Mouse (Mus musculus) kidney, adult 9 months (tissue): ENCODE results near the gene Sycp2.
"Not testable (repeated sequence)": the region's sequence is repeated elsewhere in the genome, so short reads cannot be mapped to it uniquely, and the experiment has no call there.

Experiments used
- DNase-seq: peaks from one replicate; pipeline ENCODE4 v3.0.0; 2022

Gene Sycp2

GRCm38 (mm10) chr2:178413481-178414260 is 6.2 kb upstream of the Sycp2 start:
- no peak for DNase-seq

DNA sequence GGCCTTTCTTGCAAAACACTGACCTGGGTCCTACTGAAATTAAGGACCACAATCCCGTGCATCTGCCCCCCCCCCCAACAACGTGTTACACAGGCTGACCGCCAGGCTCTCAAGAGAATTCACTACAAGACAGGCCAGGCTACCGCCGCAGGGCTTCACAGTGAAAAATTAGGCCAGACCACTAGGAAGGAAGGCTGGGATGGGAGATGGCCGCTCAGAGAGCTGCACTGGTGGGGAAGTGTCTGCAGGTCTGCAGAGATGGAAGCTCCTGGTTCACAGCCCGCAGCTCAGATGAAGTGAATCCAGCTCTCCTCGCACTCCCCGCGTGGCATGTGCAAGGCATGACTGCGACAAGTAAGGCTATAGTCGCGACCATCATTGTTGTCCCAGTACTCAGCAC is 5.6 kb upstream of the Sycp2 start:
- no peak for DNase-seq

GRCm38 (mm10) chr2:178412598-178412997 is 5.1 kb upstream of the Sycp2 start:
- DNase-seq, result no peak

DNA sequence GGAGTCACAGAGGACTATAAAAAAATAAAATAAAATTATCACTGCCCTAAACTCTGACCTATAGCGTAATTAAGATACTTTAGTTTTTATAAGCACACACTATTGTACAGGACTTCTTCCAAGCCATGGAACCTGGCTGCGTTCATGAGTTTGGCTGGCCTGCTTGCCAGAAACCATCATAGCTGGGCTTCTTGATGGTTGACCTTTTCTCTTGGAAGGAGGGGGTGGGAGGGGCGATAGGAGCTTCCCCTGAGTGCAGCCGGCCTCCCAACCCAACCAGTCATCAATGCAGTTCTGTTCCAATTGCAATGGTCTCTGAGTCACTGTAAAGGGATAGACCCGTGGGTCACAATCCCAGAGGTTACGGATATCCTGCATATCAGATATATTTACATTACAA is 2.8 kb upstream of the Sycp2 start:
- DNase-seq, result no peak

DNA sequence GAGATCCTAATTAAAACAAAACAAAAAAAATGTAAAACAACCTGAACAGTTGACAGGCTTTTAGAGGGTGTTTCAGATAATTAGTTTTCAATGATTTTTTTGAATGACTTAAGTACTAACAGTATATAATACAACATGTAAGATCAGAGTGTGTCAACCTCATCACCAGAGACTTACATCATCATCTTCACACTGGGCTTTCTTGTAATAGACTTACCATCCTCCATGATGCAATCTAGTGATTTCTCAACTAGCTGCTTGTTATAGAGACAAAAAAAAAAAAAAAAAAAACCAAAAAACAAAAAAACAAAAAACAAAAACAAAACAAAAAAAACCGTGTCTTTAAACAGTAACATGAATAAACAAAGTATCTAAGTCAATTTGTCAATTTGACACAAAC is 1.5 kb upstream of the Sycp2 start:
- no peak for DNase-seq

GRCm38 (mm10) chr2:178342597-178342996 is 64.9 kb downstream of the Sycp2 start:
- no peak for DNase-seq

- not testable (repeated sequence) for DNase-seq
Measured at GRCm38 (mm10) chr2:178342105-178342504, 65.4 kb downstream of the Sycp2 start.

GRCm38 (mm10) chr2:178339044-178339443 is 68.4 kb downstream of the Sycp2 start:
- DNase-seq, result no peak

GRCm38 (mm10) chr2:178337878-178338277 is 69.6 kb downstream of the Sycp2 start:
- peak; percentile 5 for DNase-seq

DNA sequence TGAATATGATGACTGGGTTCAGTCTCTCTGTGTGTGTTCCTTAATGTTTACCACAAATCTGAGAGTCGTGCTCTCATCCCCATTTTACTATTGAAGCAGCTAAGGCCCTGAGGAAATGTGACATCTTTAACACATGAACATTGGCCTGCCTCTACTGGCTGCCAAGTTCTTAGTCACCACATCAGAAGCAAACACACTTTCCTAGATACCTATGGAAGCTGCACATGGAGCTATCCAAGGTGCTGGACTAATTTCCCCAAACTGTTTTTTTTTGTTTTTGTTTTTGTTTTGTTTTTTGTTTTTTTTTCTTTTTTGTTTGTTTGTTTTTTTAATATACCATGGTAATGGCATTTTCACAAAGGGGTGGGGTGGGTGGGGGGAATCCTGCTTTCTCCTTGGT is 77.5 kb downstream of the Sycp2 start:
- DNase-seq, result no peak

DNA sequence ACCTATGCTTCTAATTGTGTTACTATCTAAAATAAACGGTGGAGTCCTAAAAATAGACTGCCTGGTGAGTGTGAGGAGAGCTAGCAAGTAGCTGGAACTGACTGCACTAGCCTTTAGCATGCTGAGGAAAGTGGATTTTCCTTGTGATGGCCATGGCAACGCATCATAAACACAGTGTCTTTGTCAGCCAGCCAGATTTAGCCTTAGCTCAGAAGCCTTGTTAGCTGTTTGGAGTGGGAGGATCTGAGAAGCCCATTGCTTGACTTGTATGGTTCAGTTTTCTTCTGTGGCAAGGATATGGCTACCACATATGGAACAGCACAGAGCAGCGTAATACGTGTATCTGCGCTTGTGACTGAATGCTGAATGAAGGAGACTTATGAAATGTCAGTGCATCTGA is 77.9 kb downstream of the Sycp2 start:
- no peak for DNase-seq

- DNase-seq, result peak; percentile 23
Measured at GRCm38 (mm10) chr2:178327466-178328040, 79.9 kb downstream of the Sycp2 start.

DNA sequence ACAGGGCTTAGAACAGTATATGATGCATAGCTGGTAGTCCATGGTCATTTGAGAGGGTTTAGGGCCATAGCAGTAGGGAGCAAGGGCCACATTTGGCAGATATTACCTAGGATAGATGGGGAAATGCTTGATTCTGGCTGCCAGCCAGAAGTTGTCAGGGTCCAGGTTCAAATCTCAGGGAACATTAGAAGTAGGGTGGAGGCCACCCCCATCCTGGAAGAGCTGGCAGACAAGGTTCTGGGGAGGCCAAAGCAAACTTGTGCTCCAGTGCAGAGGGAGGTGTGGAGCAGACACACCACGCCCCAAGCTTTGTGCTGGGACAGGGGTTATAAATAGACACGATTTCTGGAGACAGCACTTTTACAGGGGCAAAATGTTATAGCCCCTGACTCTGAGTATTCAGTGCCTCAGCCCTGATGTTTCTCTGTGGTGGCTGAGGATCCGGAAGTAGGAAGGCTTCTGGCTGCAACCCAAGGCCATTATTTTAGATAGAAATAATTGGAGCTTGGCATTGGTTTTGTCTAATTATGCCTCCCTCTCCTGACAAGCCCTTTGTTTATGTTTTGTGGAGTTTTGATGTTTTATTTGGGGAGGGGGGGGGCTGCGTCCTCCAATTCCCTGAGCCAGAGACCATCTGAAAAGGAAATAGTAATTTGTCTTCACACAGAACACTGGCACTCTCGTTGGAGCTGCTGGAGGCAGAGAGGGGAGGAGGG is 80.6 kb downstream of the Sycp2 start:
- DNase-seq, result no peak

- no peak for DNase-seq
Measured at GRCm38 (mm10) chr2:178326067-178326466, 81.4 kb downstream of the Sycp2 start.

GRCm38 (mm10) chr2:178324818-178325217 is 82.7 kb downstream of the Sycp2 start:
- no peak for DNase-seq

- no peak for DNase-seq
Measured at GRCm38 (mm10) chr2:178324410-178324809, 83.1 kb downstream of the Sycp2 start.

- no peak for DNase-seq
Measured at GRCm38 (mm10) chr2:178321271-178321670, 86.2 kb downstream of the Sycp2 start.

DNA sequence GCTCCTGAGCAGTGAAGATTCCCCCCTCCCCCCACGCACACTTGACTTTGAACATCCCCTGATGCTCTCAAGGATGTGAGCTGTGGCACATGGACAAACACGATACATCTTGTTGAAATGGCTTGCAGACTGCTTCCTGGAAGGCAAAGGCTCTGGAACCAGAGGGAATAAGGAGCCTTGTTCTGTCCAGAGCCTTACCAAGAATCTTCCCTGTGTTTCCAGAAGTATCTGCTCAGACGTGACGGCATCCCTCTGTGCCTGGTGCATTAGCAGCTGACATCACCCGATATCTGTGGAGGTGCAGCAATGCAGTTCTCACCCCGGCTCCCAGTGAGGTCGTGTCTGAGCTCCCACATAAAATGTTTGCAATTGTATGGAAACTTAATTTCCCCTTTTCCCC is 87.7 kb downstream of the Sycp2 start:
- no peak for DNase-seq

DNA sequence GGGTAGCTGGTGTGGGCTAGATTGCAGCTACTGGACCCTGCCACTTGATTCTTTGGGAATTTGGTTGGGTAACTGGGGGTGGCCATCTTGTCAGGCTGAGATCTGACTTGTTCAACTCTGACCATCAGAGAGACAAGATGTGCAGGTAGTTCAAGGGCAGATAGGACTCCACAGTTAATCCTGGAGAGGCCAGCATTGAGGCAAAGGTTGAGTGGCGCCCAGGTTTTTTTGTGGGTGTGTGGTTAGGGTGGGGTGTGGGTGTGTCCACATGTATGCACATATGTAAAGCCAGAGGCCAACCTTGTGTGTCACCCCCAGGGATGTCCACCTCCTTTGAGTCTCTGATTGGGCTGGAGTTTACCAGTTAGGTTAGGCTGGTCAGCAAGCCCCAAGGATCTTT is 91.2 kb downstream of the Sycp2 start:
- DNase-seq, result no peak

- DNase-seq, result no peak
Measured at GRCm38 (mm10) chr2:178313539-178313938, 93.9 kb downstream of the Sycp2 start.

DNA sequence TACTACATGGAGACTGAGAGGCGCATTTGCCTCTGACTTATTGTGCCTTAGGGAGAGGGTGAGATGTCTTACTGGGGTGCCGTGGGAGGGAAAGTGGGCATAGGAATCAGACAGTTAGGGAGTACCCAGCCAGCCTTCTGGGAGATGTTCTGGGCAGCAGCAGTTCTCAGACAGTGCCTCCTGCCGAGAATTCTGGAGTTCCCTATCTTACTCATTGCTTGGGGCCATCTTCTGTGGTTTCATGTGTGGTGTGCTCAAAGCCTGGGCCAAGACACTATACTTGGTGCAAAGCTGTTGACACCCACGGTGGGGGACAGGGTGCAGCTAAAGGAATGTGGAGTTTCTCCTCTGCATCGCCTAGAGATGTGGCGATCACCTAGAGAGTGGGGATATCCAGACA is 102.8 kb downstream of the Sycp2 start:
- no peak for DNase-seq

- no peak for DNase-seq
Measured at GRCm38 (mm10) chr2:178304188-178304529, 103.3 kb downstream of the Sycp2 start.

- DNase-seq, result no peak
Measured at GRCm38 (mm10) chr2:178303453-178304187, 103.9 kb downstream of the Sycp2 start.
